Mouse (Mus musculus): Measurements from ENCODE around the gene Zcchc14. TPM values are rescaled to one million over a fixed set of nuclear protein-coding genes. Genes with fewer than 3 reads are reported as not detected.
A peak's percentile ranks its signal among the peaks of the same experiment; 100 is the strongest.

The Zcchc14 gene
- polyA plus RNA-seq, 1 experiment, result 31.4 TPM

DNA sequence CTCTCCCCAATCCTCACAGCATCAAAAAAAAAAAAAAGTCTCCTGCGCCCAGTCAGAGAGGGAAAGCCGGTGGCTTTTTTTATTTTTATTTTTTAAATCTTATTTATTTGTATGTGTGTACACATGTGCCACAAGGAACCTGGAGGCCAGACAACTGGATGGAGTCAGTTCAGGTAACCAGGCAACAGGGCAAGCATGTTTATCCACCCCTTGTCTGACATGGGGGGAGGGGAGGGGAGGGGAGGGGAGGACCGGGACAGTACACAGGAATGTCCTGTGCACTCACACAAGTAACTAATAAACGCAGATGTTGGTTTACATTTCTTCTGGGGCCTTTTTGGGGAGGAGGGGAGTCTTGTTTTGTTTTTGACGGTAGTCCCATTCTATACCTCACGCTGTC, 89.0 kb downstream of the Zcchc14 start:
- H3K27ac ChIP-seq (ENCODE audit: insufficient read depth, low read depth, low read length), result no peak overlapping the region
- no peaks in the 10 kb centered on the region for H3K36me3 ChIP-seq (ENCODE audit: control insufficient read depth, insufficient read depth, low read length)
- no peak overlapping the region for H3K4me3 ChIP-seq (ENCODE audit: insufficient read depth, low read depth, low read length)
- WGBS, result 68% methylated on average over 6 of the region's 6 CpGs
- DNase-seq, result no peak
- H3K4me1 ChIP-seq (ENCODE audit: control insufficient read depth, insufficient read depth, low read length), result no peaks in the 10 kb centered on the region
- no peaks in the 10 kb centered on the region for H3K27me3 ChIP-seq (replicated peaks; ENCODE audit: control insufficient read depth, insufficient read depth, low read length)
- TF ChIP-seq CTCF (conservative IDR thresholded peaks at IDR 0.05; ENCODE audit: insufficient read depth, insufficient read length, low read depth, low read length) (no peak), POLR2A (IDR thresholded peaks at IDR 0.05; ENCODE audit: low read depth, low read length) (no peak)

DNA sequence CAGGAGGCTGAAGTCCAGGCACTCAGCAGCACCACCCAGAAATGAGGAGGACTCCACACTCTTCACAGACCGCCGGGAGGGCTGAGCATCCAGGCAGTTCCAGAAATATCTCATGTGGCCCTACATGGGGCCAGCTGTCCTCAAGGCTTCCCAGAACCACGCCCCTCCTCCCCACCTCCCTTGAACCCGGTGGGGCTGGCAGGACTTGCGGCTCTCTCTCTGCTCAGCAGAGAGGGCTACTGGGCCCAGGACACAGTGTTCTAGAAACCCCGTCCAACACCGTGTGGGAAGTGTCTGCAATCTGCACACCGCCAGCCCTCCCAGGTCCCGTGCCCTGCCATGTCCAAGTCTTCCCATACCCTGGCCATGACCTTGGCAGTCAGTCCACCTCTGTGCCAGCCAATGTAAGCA, 89.8 kb downstream of the Zcchc14 start:
- Histone ChIP-seq H3K36me3 (ENCODE audit: control insufficient read depth, insufficient read depth, low read length) (no peaks in the 10 kb centered on the region), H3K4me1 (ENCODE audit: control insufficient read depth, insufficient read depth, low read length) (no peaks in the 10 kb centered on the region), H3K27me3 (replicated peaks; ENCODE audit: control insufficient read depth, insufficient read depth, low read length) (no peaks in the 10 kb centered on the region), H3K4me3 (ENCODE audit: insufficient read depth, low read depth, low read length) (no peak overlapping the region), H3K27ac (ENCODE audit: insufficient read depth, low read depth, low read length) (no peak overlapping the region)
- DNase-seq, result peak; percentile 30
- WGBS, result 54% methylated on average over 9 of the region's 9 CpGs
- TF ChIP-seq POLR2A (IDR thresholded peaks at IDR 0.05; ENCODE audit: low read depth, low read length), result no peak
- no peak for TF ChIP-seq CTCF (conservative IDR thresholded peaks at IDR 0.05; ENCODE audit: insufficient read depth, insufficient read length, low read depth, low read length)

GRCm38 (mm10) chr8:121561636-121562345, 90.9 kb downstream of the Zcchc14 start:
- no peak for DNase-seq
- no peaks in the 10 kb centered on the region for H3K36me3 ChIP-seq (ENCODE audit: control insufficient read depth, insufficient read depth, low read length)
- WGBS, result 77% methylated on average over 16 of the region's 16 CpGs
- no peaks in the 10 kb centered on the region for H3K4me1 ChIP-seq (ENCODE audit: control insufficient read depth, insufficient read depth, low read length)
- H3K27me3 ChIP-seq (replicated peaks; ENCODE audit: control insufficient read depth, insufficient read depth, low read length), result no peaks in the 10 kb centered on the region
- H3K27ac ChIP-seq (ENCODE audit: insufficient read depth, low read depth, low read length), result no peak overlapping the region
- H3K4me3 ChIP-seq (ENCODE audit: insufficient read depth, low read depth, low read length), result no peak overlapping the region
- TF ChIP-seq CTCF (conservative IDR thresholded peaks at IDR 0.05; ENCODE audit: insufficient read depth, insufficient read length, low read depth, low read length) (no peak; the same call in 1 of the 2 replicates), POLR2A (IDR thresholded peaks at IDR 0.05; ENCODE audit: low read depth, low read length) (no peak)

- no peaks in the 10 kb centered on the region for H3K36me3 ChIP-seq (ENCODE audit: control insufficient read depth, insufficient read depth, low read length)
- H3K27ac ChIP-seq (ENCODE audit: insufficient read depth, low read depth, low read length), result no peak overlapping the region
- H3K4me3 ChIP-seq (ENCODE audit: insufficient read depth, low read depth, low read length), result no peak overlapping the region
- WGBS, result 95% methylated on average over 7 of the region's 7 CpGs
- no peaks in the 10 kb centered on the region for H3K27me3 ChIP-seq (replicated peaks; ENCODE audit: control insufficient read depth, insufficient read depth, low read length)
- no peaks in the 10 kb centered on the region for H3K4me1 ChIP-seq (ENCODE audit: control insufficient read depth, insufficient read depth, low read length)
- TF ChIP-seq POLR2A (IDR thresholded peaks at IDR 0.05; ENCODE audit: low read depth, low read length), result no peak
- TF ChIP-seq CTCF (conservative IDR thresholded peaks at IDR 0.05; ENCODE audit: insufficient read depth, insufficient read length, low read depth, low read length), result no peak
- DNase-seq, result no peak
Measured at GRCm38 (mm10) chr8:121560432-121561100, 92.1 kb downstream of the Zcchc14 start.

DNA sequence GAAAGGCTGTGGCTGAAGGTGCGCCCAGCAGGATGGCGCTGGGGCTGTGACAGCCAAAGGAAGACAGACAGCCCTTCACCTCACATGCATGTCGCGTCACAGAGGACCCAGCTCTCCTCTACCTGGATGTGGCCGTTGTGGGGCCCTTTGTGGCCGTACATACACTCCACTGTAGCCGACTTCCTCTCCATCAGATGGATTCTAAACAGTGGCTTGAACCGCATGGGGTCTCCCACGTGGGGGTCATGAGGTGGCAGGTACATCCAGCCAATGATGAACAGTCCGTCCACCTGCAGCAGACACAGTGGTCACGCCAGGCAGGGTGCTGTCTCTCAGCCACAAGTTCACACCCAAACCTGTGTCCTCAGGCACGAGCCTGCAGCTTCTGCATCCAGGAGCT, 92.9 kb downstream of the Zcchc14 start:
- WGBS, result 94% methylated on average over 12 of the region's 12 CpGs
- Histone ChIP-seq H3K36me3 (ENCODE audit: control insufficient read depth, insufficient read depth, low read length) (no peaks in the 10 kb centered on the region), H3K4me3 (ENCODE audit: insufficient read depth, low read depth, low read length) (no peak overlapping the region), H3K27ac (ENCODE audit: insufficient read depth, low read depth, low read length) (no peak overlapping the region), H3K27me3 (replicated peaks; ENCODE audit: control insufficient read depth, insufficient read depth, low read length) (no peaks in the 10 kb centered on the region), H3K4me1 (ENCODE audit: control insufficient read depth, insufficient read depth, low read length) (no peaks in the 10 kb centered on the region)
- TF ChIP-seq POLR2A (IDR thresholded peaks at IDR 0.05; ENCODE audit: low read depth, low read length) (no peak), CTCF (conservative IDR thresholded peaks at IDR 0.05; ENCODE audit: insufficient read depth, insufficient read length, low read depth, low read length) (no peak)
- no peak for DNase-seq

DNA sequence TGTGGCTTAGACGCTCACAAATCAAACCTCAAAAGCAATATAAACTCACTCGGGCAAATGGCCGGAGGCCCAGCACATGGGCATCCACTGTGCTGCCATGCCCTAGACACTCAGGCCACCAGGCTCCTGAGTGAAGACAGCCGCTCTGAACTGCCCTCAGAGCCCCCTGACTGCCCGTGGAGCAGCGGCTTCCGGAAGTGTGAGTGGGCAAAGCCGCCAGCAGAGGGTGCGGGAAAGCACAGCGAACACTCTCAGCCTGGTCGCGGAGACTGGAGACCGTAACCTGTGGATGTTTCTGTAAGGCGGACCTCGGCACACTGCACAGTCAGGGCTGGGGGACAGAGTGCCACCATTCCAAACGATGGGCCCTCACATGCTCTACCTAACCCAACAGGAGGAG, 94.2 kb downstream of the Zcchc14 start:
- no peak for DNase-seq
- Histone ChIP-seq H3K4me3 (ENCODE audit: insufficient read depth, low read depth, low read length) (no peak overlapping the region), H3K36me3 (ENCODE audit: control insufficient read depth, insufficient read depth, low read length) (no peaks in the 10 kb centered on the region), H3K27me3 (replicated peaks; ENCODE audit: control insufficient read depth, insufficient read depth, low read length) (no peaks in the 10 kb centered on the region), H3K4me1 (ENCODE audit: control insufficient read depth, insufficient read depth, low read length) (no peaks in the 10 kb centered on the region), H3K27ac (ENCODE audit: insufficient read depth, low read depth, low read length) (no peak overlapping the region)
- 87% methylated on average over 16 of the region's 16 CpGs for WGBS
- no peak for TF ChIP-seq CTCF (conservative IDR thresholded peaks at IDR 0.05; ENCODE audit: insufficient read depth, insufficient read length, low read depth, low read length)
- no peak for TF ChIP-seq POLR2A (IDR thresholded peaks at IDR 0.05; ENCODE audit: low read depth, low read length)

- H3K4me1 ChIP-seq (ENCODE audit: control insufficient read depth, insufficient read depth, low read length), result no peaks in the 10 kb centered on the region
- H3K27ac ChIP-seq (ENCODE audit: insufficient read depth, low read depth, low read length), result no peak overlapping the region
- no peak overlapping the region for H3K4me3 ChIP-seq (ENCODE audit: insufficient read depth, low read depth, low read length)
- H3K27me3 ChIP-seq (replicated peaks; ENCODE audit: control insufficient read depth, insufficient read depth, low read length), result no peaks in the 10 kb centered on the region
- no peak for DNase-seq
- WGBS, result 89% methylated on average over 11 of the region's 11 CpGs
- H3K36me3 ChIP-seq (ENCODE audit: control insufficient read depth, insufficient read depth, low read length), result no peaks in the 10 kb centered on the region
- TF ChIP-seq POLR2A (IDR thresholded peaks at IDR 0.05; ENCODE audit: low read depth, low read length), result no peak
- no peak for TF ChIP-seq CTCF (conservative IDR thresholded peaks at IDR 0.05; ENCODE audit: insufficient read depth, insufficient read length, low read depth, low read length)
Measured at GRCm38 (mm10) chr8:121557746-121558145, 95.0 kb downstream of the Zcchc14 start.

Data from kidney, adult 2 months (tissue).